Comparison of ENCODE assay signal across 8 mouse cellular contexts in genomic region chr13:55599566-55600540, GRCm38 (mm10). TPM values are rescaled to one million over a fixed set of nuclear protein-coding genes. Genes with fewer than 3 reads are reported as not detected.
DNase-seq lines count a peak whose midpoint lies in the region; ATAC-seq lines count a peak whose summit lies in the region.

Gene B4galt7, plus strand, starts transcription at chr13:55599896.

- H3K9me3 ChIP-seq in intestine, embryonic 15.5 days = no peaks in the 10 kb centered on the region

- ATAC-seq in intestine, embryonic 15.5 days = peak; percentile 93

- peak within 1 kb of the TSS; percentile 94 for H3K9ac ChIP-seq in intestine, embryonic 15.5 days

- peaks cover 30% of the 10 kb centered on the region for H3K36me3 ChIP-seq in intestine, embryonic 15.5 days

- peak within 1 kb of the TSS; percentile 95 for H3K4me3 ChIP-seq in intestine, embryonic 15.5 days (replicated peaks)

- H3K27me3 ChIP-seq in intestine, embryonic 15.5 days (replicated peaks) = no peaks in the 10 kb centered on the region

- peak within 1 kb of the TSS; percentile 51 for H3K27ac ChIP-seq in intestine, embryonic 15.5 days

- peaks cover 4% of the 10 kb centered on the region for H3K4me1 ChIP-seq in intestine, embryonic 15.5 days (replicated peaks)

- DNase-seq in adrenal gland, adult (ENCODE audit: inconsistent age in 2 of 2, low spot score in 1 of 2) = peak; percentile 89 to 96
- DNase-seq in embryo, embryonic 10.5 days (ENCODE audit: low spot score) = peak; percentile 83
- peak; percentile 82 to 87 for DNase-seq in gastrocnemius, postnatal 36 days
- peak; percentile 85 for DNase-seq in left cerebral cortex, postnatal 25 days (ENCODE audit: low spot score in 2 of 2)
- DNase-seq in mesoderm, embryonic 11.5 days (ENCODE audit: low read depth, low spot score) = peak; percentile 67
- DNase-seq in right cerebral cortex, postnatal 25 days = peak; percentile 85
- peak; percentile 83 to 87 for DNase-seq in urinary bladder, postnatal 4 days (ENCODE audit: low spot score in 2 of 2)

- H3K4me2 ChIP-seq in intestine, embryonic 15.5 days (replicated peaks) = peak within 1 kb of the TSS; percentile 74

- intact Hi-C loops in gastrocnemius, postnatal 36 days (cut with DNase I) = loop anchor here (5.0 kb wide), 1 partner anchor 127 kb away; the partner anchor contains the start of gene Pcbd2
- intact Hi-C loops in left cerebral cortex, postnatal 25 days (cut with DNase I) = loop anchor here (1.0 kb wide), 1 partner anchor 128 kb away; no protein-coding TSS in a partner anchor

- 7% methylated on average over 51 of the region's 51 CpGs for WGBS in intestine, embryonic 15.5 days

RNA-seq across cellular contexts. Expression of gene B4galt7, which starts in this region (rescaled TPM):
- total RNA-seq in gastrocnemius, postnatal 36 days (2021) = 1 to 10 TPM; 4.3 to 6.5 TPM
- 21.7 and 23.2 TPM in 2 replicates for polyA plus RNA-seq in intestine, embryonic 15.5 days (2015; fragmentation: Nextera tagmentation; extraction: Ambion mirVana)
- total RNA-seq in left cerebral cortex, postnatal 25 days (2021) = 10 to 100 TPM; 22.9 to 25.5 TPM

Comparison
In these comparisons a context has a peak if more than half of its experiments do, and no peak if none do; other contexts are left out.
1. Peak in every context shown above with its lines: DNase-seq, ATAC-seq, H3K4me3 ChIP-seq and H3K27ac ChIP-seq.